Mouse (Mus musculus): ENCODE measurements around the gene Pde4a.

GRCm38 (mm10) chr9:21244428-21245112, 79.1 kb downstream of the Pde4a start:
- no peak for TF ChIP-seq CTCF (IDR thresholded peaks at IDR 0.05; ENCODE audit: low read depth)
- no peak for TF ChIP-seq EP300 (optimal IDR thresholded peaks at IDR 0.05)
